Mouse (Mus musculus) limb, embryonic 12.5 days (tissue): ENCODE data around the gene Amacr. TPM values are rescaled to one million over a fixed set of nuclear protein-coding genes. Genes with fewer than 3 reads are reported as not detected.

ENCODE experiments used
- ATAC-seq: fragments of 200-750 bp; cut with Nextera tagmentation; 2 replicates; pipeline ENCODE4 v1.8.0; 2017; ENCODE audit warnings: low read depth, moderate TSS enrichment; ENCODE audit not compliant: insufficient number of reproducible peaks, insufficient read depth, low FRiP score, low TSS enrichment
- H3K27ac ChIP-seq: fragments of 300-500 bp; sonication (generic); 2 replicates; pipeline ENCODE4 v1.5.1; 2016; ENCODE audit warnings: mild to moderate bottlenecking, moderate library complexity
- H3K27me3 ChIP-seq: fragments of 300-500 bp; sonication (generic); 2 replicates; pipeline ENCODE4 v1.6.1; 2016; ENCODE audit warnings: mild to moderate bottlenecking, moderate library complexity
- H3K36me3 ChIP-seq: fragments of 300-500 bp; sonication (generic); 2 replicates; pipeline ENCODE4 v1.6.1; 2016; ENCODE audit warnings: mild to moderate bottlenecking, moderate library complexity
- H3K4me1 ChIP-seq: fragments of 300-500 bp; sonication (generic); replicated peaks from 2 replicates; pipeline ENCODE4 v1.6.1; 2016
- H3K4me2 ChIP-seq: fragments of 300-500 bp; sonication (generic); 2 replicates; pipeline ENCODE4 v1.6.1; 2016; ENCODE audit warnings: mild to moderate bottlenecking, moderate library complexity
- H3K4me3 ChIP-seq: fragments of 300-500 bp; sonication (generic); replicated peaks from 2 replicates; pipeline ENCODE4 v1.5.1; 2016; ENCODE audit warnings: mild to moderate bottlenecking
- H3K9ac ChIP-seq: fragments of 300-500 bp; sonication (generic); replicated peaks from 2 replicates; pipeline ENCODE4 v1.6.1; 2016; ENCODE audit warnings: mild to moderate bottlenecking, moderate library complexity
- H3K9me3 ChIP-seq: fragments of 300-500 bp; sonication (generic); 2 replicates; pipeline ENCODE4 v1.6.1; 2016; ENCODE audit warnings: mild to moderate bottlenecking, moderate library complexity
- WGBS: fragments of 180-500 bp; shearing (Covaris S2); methylation state at CpG from one replicate; pipeline ENCODE4 v1.1.7; 2016; 5-methylcytosine and 5-hydroxymethylcytosine counted together
- polyA plus RNA-seq: library from polyadenylated mRNA; unstranded; fragments of >200 nt; fragmentation: Nextera tagmentation; extraction: Ambion mirVana; gene quantifications from 2 replicates; pipeline ENCODE4 v1.2.1, GENCODE M21; 2016

Gene Amacr
- polyA plus RNA-seq, 1 experiment from 2014 or later: 17.9 TPM

DNA sequence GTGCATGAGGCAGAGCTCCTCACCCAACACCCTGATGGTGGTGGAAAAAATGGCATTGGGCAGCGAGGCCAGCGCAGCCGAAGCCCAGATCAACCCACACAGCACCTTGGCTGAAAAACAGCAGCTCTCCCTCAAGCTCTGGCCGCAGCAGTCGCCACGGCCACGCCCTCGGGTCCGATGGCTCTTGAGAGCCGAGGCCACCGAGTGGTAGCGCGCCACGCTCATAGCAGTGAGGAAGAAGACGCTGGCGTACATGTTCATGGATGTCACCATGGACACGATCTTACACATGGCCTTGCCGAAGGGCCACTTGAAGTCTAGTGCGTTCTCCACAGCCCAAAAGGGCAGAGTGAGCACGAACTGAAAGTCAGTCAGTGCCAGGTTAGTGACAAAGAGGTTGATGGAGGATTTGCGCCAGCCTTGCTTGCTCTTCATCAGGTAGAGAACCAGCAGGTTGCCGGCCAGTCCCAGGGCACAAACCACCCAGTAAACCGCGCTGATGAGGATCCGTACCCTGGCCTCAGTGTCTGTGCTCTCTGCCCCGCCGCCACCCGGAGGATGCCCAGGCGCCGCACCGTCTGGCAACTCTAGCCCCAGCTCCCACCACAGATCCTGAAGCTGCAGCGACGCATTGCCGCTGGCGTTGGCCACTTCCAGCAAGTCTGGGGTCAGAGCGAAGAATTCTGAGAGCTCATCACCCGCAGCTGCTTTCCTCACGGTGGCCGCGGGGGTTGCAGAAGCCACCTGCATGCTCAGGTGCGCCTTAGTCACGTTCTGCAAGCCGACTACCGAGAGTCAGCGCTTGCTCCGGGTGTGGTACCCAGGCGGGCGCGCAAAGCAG lies 55.2 kb downstream of the Amacr start:
- 3% methylated on average over 49 of the region's 49 CpGs for whole genome bisulfite sequencing

DNA sequence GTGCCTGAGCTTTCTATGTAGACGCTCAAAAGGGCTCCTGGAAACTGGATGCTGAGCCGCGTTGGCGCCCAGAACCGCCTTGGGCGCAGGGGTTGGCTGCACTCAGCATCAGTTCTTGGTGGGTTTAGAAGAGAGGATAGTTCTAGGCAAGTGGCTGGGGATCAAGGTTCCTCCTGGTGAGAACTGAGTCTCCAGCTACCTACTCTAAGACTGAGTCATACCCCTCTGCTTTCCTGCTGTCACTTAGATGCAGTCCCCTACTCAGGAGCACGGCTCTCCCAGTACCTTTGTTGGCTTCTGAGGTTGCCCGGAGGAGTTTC lies 55.8 kb downstream of the Amacr start:
- peaks cover 54% of the 10 kb centered on the region for H3K27me3 ChIP-seq
- WGBS: 9% methylated on average over 8 of the region's 8 CpGs
- ATAC-seq: no peak

More for the DNA sequence above, 55.2 kb downstream of the Amacr start:
- Histone ChIP-seq H3K27ac (no peak overlapping the region), H3K36me3 (no peaks in the 10 kb centered on the region), H3K9ac (peak overlapping the region; percentile 35), H3K4me1 (peaks cover 21% of the 10 kb centered on the region), H3K4me3 (peak overlapping the region; percentile 43), H3K27me3 (peaks cover 54% of the 10 kb centered on the region), H3K4me2 (peak overlapping the region; percentile 70), H3K9me3 (no peaks in the 10 kb centered on the region)
- ATAC-seq: 0 out of 2 replicates have a peak, but pooled peaks have one; percentile 32

GRCm38 (mm10) chr15:11037711-11038110 lies 56.2 kb downstream of the Amacr start, which contains the start of gene Rxfp3:
TSS of gene Rxfp3 (minus strand) at chr15:11037991.
- Histone ChIP-seq H3K36me3 (no peaks in the 10 kb centered on the region), H3K4me3 (peak within 1 kb of the TSS; percentile 43), H3K4me2 (peak within 1 kb of the TSS; percentile 70), H3K27me3 (peaks cover 54% of the 10 kb centered on the region), H3K9me3 (no peaks in the 10 kb centered on the region), H3K9ac (peak within 1 kb of the TSS; percentile 35), H3K27ac (no peak within 1 kb of the TSS), H3K4me1 (peaks cover 21% of the 10 kb centered on the region)
- ATAC-seq: no peak
- WGBS: 6% methylated on average over 16 of the region's 16 CpGs

More for the DNA sequence above, 55.8 kb downstream of the Amacr start:
- no peak overlapping the region for H3K27ac ChIP-seq
- H3K4me3 ChIP-seq: peak overlapping the region; percentile 43
- no peaks in the 10 kb centered on the region for H3K36me3 ChIP-seq
- H3K9ac ChIP-seq: peak overlapping the region; percentile 35; the same call in 1 of the 2 replicates
- H3K4me2 ChIP-seq: peak overlapping the region; percentile 70
- H3K9me3 ChIP-seq: no peaks in the 10 kb centered on the region
- peaks cover 21% of the 10 kb centered on the region for H3K4me1 ChIP-seq

GRCm38 (mm10) chr15:11038476-11038875 lies 56.9 kb downstream of the Amacr start:
- Histone ChIP-seq H3K27me3 (peaks cover 47% of the 10 kb centered on the region), H3K9me3 (no peaks in the 10 kb centered on the region), H3K9ac (no peak overlapping the region), H3K4me1 (peaks cover 21% of the 10 kb centered on the region), H3K4me2 (no peak overlapping the region; the same call in 1 of the 2 replicates), H3K36me3 (no peaks in the 10 kb centered on the region), H3K27ac (no peak overlapping the region), H3K4me3 (no peak overlapping the region)
- 2% methylated on average over 12 of the region's 12 CpGs for WGBS
- no peak for ATAC-seq

DNA sequence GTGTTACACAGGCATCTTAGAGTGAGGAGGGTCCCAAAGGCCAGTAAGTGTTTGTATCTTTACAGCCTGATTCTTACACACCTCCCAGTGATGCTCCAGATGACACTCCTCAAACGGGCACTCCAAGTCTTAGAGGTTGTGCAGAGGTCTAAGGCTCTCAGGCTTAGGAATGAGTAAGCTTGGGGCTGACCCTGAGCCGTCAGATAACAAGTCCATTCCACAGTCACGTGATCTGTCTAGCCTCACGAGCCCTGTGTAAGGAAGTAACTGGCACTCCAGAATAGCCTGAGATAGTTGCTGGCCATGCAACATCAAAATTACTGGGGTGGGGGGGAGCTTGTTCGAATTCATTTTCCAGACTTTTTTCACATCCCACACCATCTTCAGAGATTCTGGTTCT lies 58.5 kb downstream of the Amacr start:
- Histone ChIP-seq H3K4me2 (no peak overlapping the region), H3K9ac (no peak overlapping the region), H3K27me3 (peaks cover 31% of the 10 kb centered on the region), H3K4me1 (peaks cover 21% of the 10 kb centered on the region), H3K4me3 (no peak overlapping the region), H3K36me3 (no peaks in the 10 kb centered on the region), H3K9me3 (no peaks in the 10 kb centered on the region), H3K27ac (no peak overlapping the region)
- WGBS: 47% methylated on average over 5 of the region's 5 CpGs
- no peak for ATAC-seq

- Histone ChIP-seq H3K4me2 (no peak overlapping the region), H3K27ac (no peak overlapping the region), H3K9ac (no peak overlapping the region), H3K4me3 (no peak overlapping the region), H3K4me1 (peaks cover 15% of the 10 kb centered on the region), H3K36me3 (no peaks in the 10 kb centered on the region), H3K27me3 (peaks cover 20% of the 10 kb centered on the region), H3K9me3 (no peaks in the 10 kb centered on the region)
- ATAC-seq: no peak
- WGBS: 90% methylated on average over 2 of the region's 2 CpGs
Observed at GRCm38 (mm10) chr15:11041229-11041628, 59.7 kb downstream of the Amacr start.

GRCm38 (mm10) chr15:11042828-11043227 lies 61.3 kb downstream of the Amacr start:
- 85% methylated on average over 5 of the region's 5 CpGs for WGBS
- no peaks in the 10 kb centered on the region for H3K36me3 ChIP-seq
- H3K9ac ChIP-seq: no peak overlapping the region
- ATAC-seq: no peak
- peaks cover 4% of the 10 kb centered on the region for H3K27me3 ChIP-seq
- H3K9me3 ChIP-seq: no peaks in the 10 kb centered on the region
- H3K4me3 ChIP-seq: no peak overlapping the region
- no peak overlapping the region for H3K4me2 ChIP-seq
- H3K4me1 ChIP-seq: no peaks in the 10 kb centered on the region
- no peak overlapping the region for H3K27ac ChIP-seq

Other genes starting within 250 kb of the Amacr start
- gene C1qtnf3, start 29.4 kb upstream of the Amacr start, polyA plus RNA-seq: 7.4 and 8.6 TPM in 2 replicates
- 0.09 and 0.15 TPM in 2 replicates for gene Slc45a2, start 19.0 kb downstream of the Amacr start, polyA plus RNA-seq
- gene Rxfp3, start 56.2 kb downstream of the Amacr start, polyA plus RNA-seq: 0.99 and 1.2 TPM in 2 replicates
- 2.1 and 3.5 TPM in 2 replicates for gene Adamts12, start 83.0 kb downstream of the Amacr start, polyA plus RNA-seq